Mouse (Mus musculus): ENCODE data around the gene Nodal. TPM values are rescaled to one million over a fixed set of nuclear protein-coding genes. Genes with fewer than 3 reads are reported as not detected.

Gene Nodal
- total and polyA plus RNA-seq, 3 experiments = 0.13 TPM; not detected in 2

DNA sequence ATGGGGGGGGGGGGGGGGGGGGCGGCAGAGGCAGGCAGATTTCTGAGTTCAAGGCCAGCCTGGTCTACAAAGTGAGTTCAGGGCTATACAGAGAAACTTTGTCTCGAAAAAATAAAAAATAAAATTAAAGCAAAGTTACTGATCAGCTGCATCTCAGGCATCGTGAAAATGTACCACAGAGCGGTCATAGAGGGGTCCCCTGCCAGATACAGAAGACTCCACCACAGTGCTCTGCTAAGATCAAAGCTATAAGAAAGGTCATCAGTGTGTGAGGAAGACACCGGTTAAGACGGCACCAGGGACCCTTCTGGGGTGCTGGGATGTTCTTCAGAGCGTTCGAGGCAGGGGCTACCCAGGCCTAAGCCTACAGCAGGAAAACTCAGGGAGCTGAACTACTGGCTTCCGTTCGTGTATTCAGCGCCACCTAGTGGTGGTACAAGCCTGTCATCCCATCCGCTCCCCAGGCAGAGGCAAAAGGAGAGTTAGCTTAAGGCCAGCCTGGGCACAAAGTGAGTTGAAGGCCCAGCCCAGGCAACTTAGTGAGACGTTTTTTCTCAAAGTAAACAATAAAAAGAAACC, 18.5 kb upstream of the Nodal start:
- Histone ChIP-seq H3K27ac (ENCODE audit: insufficient read depth, low read depth) (no peak overlapping the region), H3K4me2 (ENCODE audit: insufficient read depth, low read depth, poor library complexity, severe bottlenecking) (no peak overlapping the region), H3K36me3 (replicated peaks in 1 of 2; ENCODE audit: control insufficient read depth in 1 of 2, insufficient read depth in 1 of 2, low read length in 1 of 2) (no peaks in the 10 kb centered on the region), H3K9me3 (replicated peaks; ENCODE audit: low read length) (peaks cover 14% of the 10 kb centered on the region), H3K4me3 (replicated peaks in 1 of 3; ENCODE audit: low read depth in 2 of 3, low read length in 2 of 3, poor library complexity in 1 of 3) (no peak overlapping the region), H3K9ac (ENCODE audit: insufficient read depth, low read depth) (no peak overlapping the region), H3K79me2 (replicated peaks; ENCODE audit: control insufficient read depth, extremely low read depth, insufficient read depth, poor library complexity, severe bottlenecking) (no peaks in the 10 kb centered on the region), H3K27me3 (replicated peaks) (peaks cover 4% of the 10 kb centered on the region), H3K4me1 (ENCODE audit: control insufficient read depth in 1 of 2, insufficient read depth in 2 of 2) (0 out of 4 replicates have a peak, but pooled peaks cover 0 to 2% of the 10 kb centered on the region in 2 experiments)
- DNase-seq (ENCODE audit: extremely low read depth) = peak; percentile 82
- dilution Hi-C loops (cut with MboI; ENCODE audit: extremely low pct_ligation_motif_present, extremely low pct_unique_long_range_greater_than_20kb, low sequenced_read_pairs) = no loop called here
- in situ Hi-C loops (cut with MboI; ENCODE audit: low pct_ligation_motif_present, low pct_unique_long_range_greater_than_20kb, low sequenced_read_pairs) = no loop called here
- TF ChIP-seq CTCF (conservative IDR thresholded peaks at IDR 0.05 in 1 of 2, IDR thresholded peaks at IDR 0.05 in 1 of 2; ENCODE audit: low read depth in 2 of 2, low read length in 2 of 2) (peak; percentile 75 to 90), SMC3 (IDR thresholded peaks at IDR 0.05; ENCODE audit: low read depth, low read length) (peak; percentile 85), RAD21 (IDR thresholded peaks at IDR 0.05; ENCODE audit: low read depth, low read length) (peak; percentile 81), NELFE (IDR thresholded peaks at IDR 0.05; ENCODE audit: low read depth, low read length) (peak; percentile 19; the same call in 1 of the 2 replicates), ZC3H11A (IDR thresholded peaks at IDR 0.05; ENCODE audit: low read depth, low read length) (peak; percentile 42), ZKSCAN1 (IDR thresholded peaks at IDR 0.05; ENCODE audit: borderline replicate concordance, low read depth, low read length) (no peak), CHD1 (IDR thresholded peaks at IDR 0.05; ENCODE audit: low read depth, low read length) (no peak), MEF2A (IDR thresholded peaks at IDR 0.05; ENCODE audit: borderline replicate concordance, low read depth, low read length) (no peak)

DNA sequence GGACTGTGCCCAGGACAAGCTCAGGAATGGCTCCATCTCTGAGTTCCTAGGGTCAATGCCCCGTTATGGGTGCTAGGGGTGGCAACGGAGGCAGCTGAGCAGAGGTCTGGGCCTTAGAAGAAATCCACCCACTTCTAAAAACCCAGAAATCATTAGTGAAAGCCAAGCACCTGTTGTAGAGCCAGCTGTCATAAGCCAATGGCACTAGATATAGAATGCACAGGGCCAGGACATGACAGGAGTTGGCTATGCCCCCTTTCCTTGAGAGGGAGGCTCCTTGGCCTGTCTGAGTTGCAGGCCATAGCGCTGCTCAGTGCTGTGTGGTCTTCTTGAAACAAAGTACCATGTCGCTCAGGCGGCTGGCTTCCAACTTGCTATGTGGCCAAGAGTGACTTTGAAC, 17.4 kb upstream of the Nodal start:
- no peak overlapping the region for H3K27ac ChIP-seq (ENCODE audit: insufficient read depth, low read depth)
- in situ Hi-C loops (cut with MboI; ENCODE audit: low pct_ligation_motif_present, low pct_unique_long_range_greater_than_20kb, low sequenced_read_pairs) (no loop called here), dilution Hi-C loops (cut with MboI; ENCODE audit: extremely low pct_ligation_motif_present, extremely low pct_unique_long_range_greater_than_20kb, low sequenced_read_pairs) (no loop called here)
- no peak for DNase-seq (ENCODE audit: extremely low read depth)
- H3K4me2 ChIP-seq (ENCODE audit: insufficient read depth, low read depth, poor library complexity, severe bottlenecking) = no peak overlapping the region
- H3K4me1 ChIP-seq (ENCODE audit: control insufficient read depth in 1 of 2, insufficient read depth in 2 of 2) = 0 out of 4 replicates have a peak, but pooled peaks cover 0 to 2% of the 10 kb centered on the region in 2 experiments
- H3K9ac ChIP-seq (ENCODE audit: insufficient read depth, low read depth) = no peak overlapping the region
- H3K79me2 ChIP-seq (replicated peaks; ENCODE audit: control insufficient read depth, extremely low read depth, insufficient read depth, poor library complexity, severe bottlenecking) = no peaks in the 10 kb centered on the region
- H3K27me3 ChIP-seq (replicated peaks) = peaks cover 4% of the 10 kb centered on the region
- H3K4me3 ChIP-seq (replicated peaks in 1 of 3; ENCODE audit: low read depth in 2 of 3, low read length in 2 of 3, poor library complexity in 1 of 3) = no peak overlapping the region
- TF ChIP-seq CTCF (conservative IDR thresholded peaks at IDR 0.05 in 1 of 2, IDR thresholded peaks at IDR 0.05 in 1 of 2; ENCODE audit: low read depth in 2 of 2, low read length in 2 of 2) = no peak
- no peak for TF ChIP-seq MXI1 (IDR thresholded peaks at IDR 0.05; ENCODE audit: low read depth, low read length)
- no peak for TF ChIP-seq MYC (IDR thresholded peaks at IDR 0.05; ENCODE audit: low read depth, low read length)
- TF ChIP-seq BHLHE40 (IDR thresholded peaks at IDR 0.05; ENCODE audit: low read depth, low read length) = no peak
- TF ChIP-seq JUN (IDR thresholded peaks at IDR 0.05; ENCODE audit: insufficient read depth, low read depth, low read length) = no peak
- no peak for TF ChIP-seq TBP (conservative IDR thresholded peaks at IDR 0.05; ENCODE audit: low read depth, low read length)
- no peak for TF ChIP-seq ZC3H11A (IDR thresholded peaks at IDR 0.05; ENCODE audit: low read depth, low read length)
- TF ChIP-seq GABPA (IDR thresholded peaks at IDR 0.05; ENCODE audit: insufficient replicate concordance, low read depth, low read length) = no peak
- TF ChIP-seq RCOR1 (conservative IDR thresholded peaks at IDR 0.05; ENCODE audit: low read depth, low read length) = no peak
- no peak for TF ChIP-seq SIN3A (IDR thresholded peaks at IDR 0.05; ENCODE audit: low read length)
- no peak for TF ChIP-seq JUND (conservative IDR thresholded peaks at IDR 0.05; ENCODE audit: low read depth, low read length)
- peaks cover 14% of the 10 kb centered on the region for H3K9me3 ChIP-seq (replicated peaks; ENCODE audit: low read length)
- no peaks in the 10 kb centered on the region for H3K36me3 ChIP-seq (replicated peaks in 1 of 2; ENCODE audit: control insufficient read depth in 1 of 2, insufficient read depth in 1 of 2, low read length in 1 of 2)

Measured in CH12.LX (cell line).